Mouse (Mus musculus): ENCODE measurements at regions not wholly inside any gene's neighbourhood (a gene's known extent, or its start where the extent isn't known, plus 50 kb on each side); places are given as distances from the start of the nearest gene placed in this dataset.

- no peak for ATAC-seq (ENCODE audit: borderline replicate concordance, extremely low read depth, low FRiP score, low TSS enrichment)
These were observed 327.6 kb upstream of the 4931429L15Rik start for GRCm38 (mm10) chr9:46647238-46647922.

DNA sequence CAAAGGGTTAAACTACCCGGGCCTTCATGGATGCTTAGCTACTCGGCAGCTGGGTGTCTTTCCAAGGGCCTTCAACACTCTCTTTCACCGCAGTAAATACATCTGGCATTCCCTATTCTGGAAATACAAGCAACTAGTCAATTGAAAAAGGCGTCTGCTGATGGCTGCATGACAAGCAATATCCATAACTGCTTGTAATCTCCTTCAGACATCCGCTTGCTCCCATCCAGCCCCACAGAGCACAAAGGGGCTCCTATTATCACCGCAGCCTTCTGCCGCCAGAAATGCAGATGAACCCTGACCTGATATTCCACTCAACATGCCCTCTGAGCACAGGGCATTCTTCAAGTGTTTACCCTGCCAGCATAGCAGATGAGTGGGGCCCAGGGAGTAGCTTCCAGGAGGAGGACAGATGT lies 325.7 kb upstream of the 4931429L15Rik start:
- Histone ChIP-seq H3K9me3 (no peaks in the 10 kb centered on the region), H3K9ac (no peak overlapping the region), H3K27me3 (no peaks in the 10 kb centered on the region), H3K36me3 (no peaks in the 10 kb centered on the region), H3K4me1 (no peaks in the 10 kb centered on the region), H3K27ac (no peak overlapping the region), H3K4me2 (no peak overlapping the region), H3K4me3 (no peak overlapping the region)
- no peak for ATAC-seq (ENCODE audit: borderline replicate concordance, extremely low read depth, low FRiP score, low TSS enrichment)
- WGBS: 13% methylated on average over 7 of the region's 7 CpGs

More at GRCm38 (mm10) chr9:46647238-46647922, 327.6 kb upstream of the 4931429L15Rik start:
- Histone ChIP-seq H3K4me2 (no peak overlapping the region), H3K4me1 (no peaks in the 10 kb centered on the region), H3K27ac (no peak overlapping the region), H3K4me3 (no peak overlapping the region), H3K27me3 (no peaks in the 10 kb centered on the region), H3K36me3 (no peaks in the 10 kb centered on the region), H3K9me3 (no peaks in the 10 kb centered on the region), H3K9ac (no peak overlapping the region)
- 49% methylated on average over 9 of the region's 9 CpGs for WGBS

- Histone ChIP-seq H3K9ac (no peak overlapping the region), H3K4me1 (no peaks in the 10 kb centered on the region), H3K9me3 (no peaks in the 10 kb centered on the region), H3K4me2 (no peak overlapping the region), H3K27me3 (no peaks in the 10 kb centered on the region), H3K36me3 (no peaks in the 10 kb centered on the region), H3K4me3 (no peak overlapping the region), H3K27ac (no peak overlapping the region)
- no peak for ATAC-seq (ENCODE audit: borderline replicate concordance, extremely low read depth, low FRiP score, low TSS enrichment)
- WGBS: 60% methylated on average over 3 of the region's 3 CpGs
These were observed 323.8 kb upstream of the 4931429L15Rik start for GRCm38 (mm10) chr9:46643551-46643950.

- WGBS: 6% methylated on average over 9 of the region's 9 CpGs
- ATAC-seq (ENCODE audit: borderline replicate concordance, extremely low read depth, low FRiP score, low TSS enrichment): no peak
- H3K27me3 ChIP-seq: no peaks in the 10 kb centered on the region
- H3K9ac ChIP-seq: no peak overlapping the region
- H3K4me3 ChIP-seq: no peak overlapping the region
- no peaks in the 10 kb centered on the region for H3K9me3 ChIP-seq
- H3K27ac ChIP-seq: no peak overlapping the region
- no peaks in the 10 kb centered on the region for H3K36me3 ChIP-seq
- no peak overlapping the region for H3K4me2 ChIP-seq
- H3K4me1 ChIP-seq: no peaks in the 10 kb centered on the region
These were observed 322.9 kb upstream of the 4931429L15Rik start for GRCm38 (mm10) chr9:46642696-46643095.

GRCm38 (mm10) chr9:46636261-46637010 lies 316.6 kb upstream of the 4931429L15Rik start:
- no peak overlapping the region for H3K9ac ChIP-seq
- H3K4me2 ChIP-seq: no peak overlapping the region
- H3K9me3 ChIP-seq: no peaks in the 10 kb centered on the region
- H3K27ac ChIP-seq: no peak overlapping the region
- no peaks in the 10 kb centered on the region for H3K4me1 ChIP-seq
- H3K4me3 ChIP-seq: no peak overlapping the region
- WGBS: 58% methylated on average over 8 of the region's 8 CpGs
- no peaks in the 10 kb centered on the region for H3K27me3 ChIP-seq
- ATAC-seq (ENCODE audit: borderline replicate concordance, extremely low read depth, low FRiP score, low TSS enrichment): no peak
- H3K36me3 ChIP-seq: no peaks in the 10 kb centered on the region

DNA sequence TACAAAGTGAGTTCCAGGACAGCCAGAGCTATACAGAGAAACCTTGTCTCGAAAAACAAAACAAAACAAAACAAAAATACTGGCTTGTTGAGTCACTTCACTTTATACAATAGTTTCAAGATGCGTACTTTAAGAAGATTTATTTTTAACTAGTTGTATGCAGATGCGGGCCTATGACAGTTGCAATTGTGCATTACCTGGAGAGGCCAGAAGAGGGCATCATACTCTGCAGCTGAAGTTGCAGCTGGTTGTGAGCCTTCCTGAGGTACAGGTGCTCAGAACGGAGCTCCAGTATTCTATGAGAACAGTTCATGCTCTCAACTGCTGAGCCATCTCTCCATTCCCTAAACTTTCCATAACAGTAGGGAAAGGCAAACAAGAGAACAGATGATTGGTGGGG lies 314.2 kb upstream of the 4931429L15Rik start:
- Histone ChIP-seq H3K4me3 (no peak overlapping the region), H3K4me1 (no peaks in the 10 kb centered on the region), H3K9ac (no peak overlapping the region), H3K9me3 (no peaks in the 10 kb centered on the region), H3K36me3 (no peaks in the 10 kb centered on the region), H3K27me3 (no peaks in the 10 kb centered on the region), H3K27ac (no peak overlapping the region), H3K4me2 (no peak overlapping the region)
- WGBS: 71% methylated on average over 4 of the region's 4 CpGs
- ATAC-seq (ENCODE audit: borderline replicate concordance, extremely low read depth, low FRiP score, low TSS enrichment): no peak

DNA sequence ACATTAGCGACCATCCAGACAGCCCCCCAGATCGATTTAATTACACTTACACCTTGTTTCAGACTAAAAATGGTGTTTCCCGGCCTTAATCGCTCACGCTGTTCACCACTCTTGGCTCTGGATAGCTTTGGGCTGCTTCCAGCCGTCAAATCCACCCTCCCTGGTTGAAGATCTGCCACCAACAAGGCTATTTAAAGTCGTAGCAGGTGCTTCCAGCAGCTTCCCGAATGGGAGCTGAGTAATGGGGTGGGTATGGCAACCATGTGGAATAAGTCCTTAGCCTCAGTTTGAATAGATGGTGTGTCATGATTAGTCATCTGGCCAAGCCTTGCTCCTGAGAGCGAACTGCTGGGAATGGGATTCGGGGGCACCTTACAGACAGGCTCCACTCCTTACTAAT lies 312.8 kb upstream of the 4931429L15Rik start:
- H3K9me3 ChIP-seq: no peaks in the 10 kb centered on the region
- WGBS: 80% methylated on average over 10 of the region's 10 CpGs
- ATAC-seq (ENCODE audit: borderline replicate concordance, extremely low read depth, low FRiP score, low TSS enrichment): no peak

GRCm38 (mm10) chr9:46622255-46622654 lies 302.5 kb upstream of the 4931429L15Rik start:
- Histone ChIP-seq H3K9ac (no peak overlapping the region), H3K4me3 (no peak overlapping the region), H3K27me3 (no peaks in the 10 kb centered on the region), H3K4me2 (no peak overlapping the region), H3K4me1 (no peaks in the 10 kb centered on the region), H3K36me3 (no peaks in the 10 kb centered on the region), H3K9me3 (no peaks in the 10 kb centered on the region), H3K27ac (no peak overlapping the region)
- WGBS: 79% methylated on average over 2 of the region's 2 CpGs
- no peak for ATAC-seq (ENCODE audit: borderline replicate concordance, extremely low read depth, low FRiP score, low TSS enrichment)

More for the DNA sequence above, 312.8 kb upstream of the 4931429L15Rik start:
- no peaks in the 10 kb centered on the region for H3K27me3 ChIP-seq
- no peaks in the 10 kb centered on the region for H3K36me3 ChIP-seq
- H3K4me1 ChIP-seq: no peaks in the 10 kb centered on the region
- H3K4me3 ChIP-seq: no peak overlapping the region
- no peak overlapping the region for H3K9ac ChIP-seq
- H3K4me2 ChIP-seq: no peak overlapping the region
- no peak overlapping the region for H3K27ac ChIP-seq

DNA sequence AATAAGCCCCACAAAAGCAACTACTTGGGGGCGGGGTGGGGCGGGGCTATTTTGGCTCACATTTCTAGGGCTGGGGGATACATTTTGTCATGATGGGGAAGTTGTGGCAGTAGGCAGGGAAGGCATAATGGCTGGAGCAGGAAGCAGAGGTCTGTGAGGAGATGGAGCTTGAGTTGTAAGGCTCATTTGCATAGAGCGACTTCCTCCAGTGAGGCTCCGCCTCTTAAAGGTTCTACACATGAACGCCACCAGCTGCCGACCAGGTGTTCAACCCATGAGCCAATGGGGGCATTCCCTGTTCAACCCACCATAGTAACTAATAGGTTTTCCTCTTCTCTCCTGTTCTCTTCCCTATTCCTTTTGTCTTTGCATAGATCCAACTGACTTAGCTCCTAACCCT lies 302.1 kb upstream of the 4931429L15Rik start:
- H3K4me1 ChIP-seq: no peaks in the 10 kb centered on the region
- H3K27me3 ChIP-seq: no peaks in the 10 kb centered on the region
- no peak overlapping the region for H3K4me2 ChIP-seq
- no peak for ATAC-seq (ENCODE audit: borderline replicate concordance, extremely low read depth, low FRiP score, low TSS enrichment)
- H3K9ac ChIP-seq: no peak overlapping the region
- no peak overlapping the region for H3K27ac ChIP-seq
- no peaks in the 10 kb centered on the region for H3K36me3 ChIP-seq
- no peak overlapping the region for H3K4me3 ChIP-seq
- 85% methylated on average over 6 of the region's 6 CpGs for WGBS
- H3K9me3 ChIP-seq: no peaks in the 10 kb centered on the region

DNA sequence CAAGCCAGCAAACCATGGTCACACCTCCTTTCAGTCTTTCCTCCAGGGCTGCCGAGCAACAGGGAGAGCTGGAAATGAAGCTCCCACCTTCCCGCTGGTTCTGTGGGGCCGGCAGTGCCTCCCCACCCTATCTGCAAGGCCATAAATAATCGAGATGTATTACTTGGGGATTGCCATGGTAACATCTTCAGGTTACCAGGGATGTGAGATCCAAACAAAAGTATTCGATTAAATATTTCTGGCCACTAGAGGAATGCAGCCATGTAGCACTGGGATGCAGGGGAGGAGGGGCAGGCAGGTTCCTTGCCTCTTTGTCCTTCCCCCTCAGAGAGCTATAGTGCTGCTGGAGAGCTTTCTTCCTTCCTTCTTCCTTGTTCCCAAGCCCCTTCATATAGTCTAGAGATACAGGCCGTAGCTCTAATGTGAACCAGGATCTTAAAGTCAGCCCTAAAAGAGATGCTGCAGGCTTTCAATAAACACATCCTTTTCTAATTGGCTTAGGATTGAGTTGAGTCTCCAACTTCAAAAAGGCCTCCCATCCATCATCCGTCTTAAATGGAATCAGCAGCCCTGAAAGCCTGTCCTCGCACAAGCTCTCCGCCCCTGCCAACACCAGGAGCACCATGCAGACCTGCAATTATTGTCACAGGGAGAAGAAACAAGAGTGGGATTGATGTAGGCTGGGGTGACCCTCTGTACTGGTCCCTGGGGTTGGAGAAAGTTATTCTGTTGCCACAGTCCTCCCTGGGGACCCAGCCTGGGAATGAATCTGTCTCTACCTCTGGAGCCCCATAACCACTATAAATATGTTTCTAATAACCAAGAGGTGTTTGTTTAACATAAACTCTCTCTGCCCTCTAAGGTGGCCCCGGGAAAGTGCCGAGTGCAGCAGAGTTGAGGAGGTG lies 290.6 kb upstream of the 4931429L15Rik start:
- Histone ChIP-seq H3K36me3 (no peaks in the 10 kb centered on the region), H3K27me3 (no peaks in the 10 kb centered on the region), H3K4me1 (peaks cover 22% of the 10 kb centered on the region), H3K9me3 (no peaks in the 10 kb centered on the region), H3K27ac (no peak overlapping the region), H3K4me3 (no peak overlapping the region), H3K9ac (no peak overlapping the region), H3K4me2 (no peak overlapping the region)
- ATAC-seq (ENCODE audit: borderline replicate concordance, extremely low read depth, low FRiP score, low TSS enrichment): no peak
- WGBS: 13% methylated on average over 11 of the region's 11 CpGs

DNA sequence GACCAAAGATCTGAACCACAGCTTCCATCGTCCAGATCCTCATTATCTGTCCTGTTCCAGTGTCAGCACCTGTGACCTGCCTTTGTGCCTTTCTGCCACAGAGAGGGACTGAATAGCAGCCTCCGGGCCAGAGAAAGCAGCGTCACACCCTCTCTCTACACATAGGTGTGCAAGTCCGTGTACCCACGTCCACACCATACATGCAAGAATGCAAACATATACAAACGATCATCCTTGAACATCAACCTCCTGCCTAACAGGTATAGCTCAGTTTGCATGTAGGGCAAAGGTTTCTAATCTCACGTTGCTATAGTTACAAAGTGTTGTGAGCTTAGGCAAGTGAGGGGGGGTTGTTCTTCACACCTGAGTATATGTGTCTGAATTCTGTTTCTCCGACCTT lies 288.9 kb upstream of the 4931429L15Rik start:
- no peak for ATAC-seq (ENCODE audit: borderline replicate concordance, extremely low read depth, low FRiP score, low TSS enrichment)
- Histone ChIP-seq H3K4me2 (no peak overlapping the region), H3K4me1 (peaks cover 22% of the 10 kb centered on the region), H3K4me3 (no peak overlapping the region), H3K27ac (no peak overlapping the region), H3K9ac (no peak overlapping the region), H3K9me3 (no peaks in the 10 kb centered on the region), H3K27me3 (no peaks in the 10 kb centered on the region), H3K36me3 (no peaks in the 10 kb centered on the region)
- 66% methylated on average over 8 of the region's 8 CpGs for WGBS

DNA sequence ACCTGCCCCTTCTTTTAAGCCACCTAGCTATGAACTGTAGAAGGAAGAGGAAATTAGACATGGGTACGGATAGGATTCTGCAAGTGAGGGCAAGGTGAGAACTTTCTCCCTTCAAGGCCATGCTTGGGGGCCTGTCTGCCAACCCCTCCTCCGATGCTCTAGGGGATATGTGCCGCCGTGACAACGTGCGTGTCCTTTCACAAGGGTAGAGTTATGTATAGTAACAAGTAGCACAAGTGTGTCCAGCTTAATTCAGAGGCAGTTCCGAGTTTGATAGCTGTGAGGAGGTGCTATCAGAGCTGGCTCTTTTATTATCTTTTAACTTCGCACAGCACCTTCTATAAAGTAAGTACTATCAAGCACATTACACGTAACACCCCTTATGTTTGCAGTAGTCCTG lies 281.0 kb upstream of the 4931429L15Rik start:
- Histone ChIP-seq H3K27ac (no peak overlapping the region), H3K4me1 (peaks cover 12% of the 10 kb centered on the region; the same call in 1 of the 2 replicates), H3K4me2 (no peak overlapping the region), H3K36me3 (no peaks in the 10 kb centered on the region), H3K27me3 (no peaks in the 10 kb centered on the region), H3K9ac (no peak overlapping the region), H3K9me3 (no peaks in the 10 kb centered on the region), H3K4me3 (no peak overlapping the region)
- WGBS: 72% methylated on average over 9 of the region's 9 CpGs
- ATAC-seq (ENCODE audit: borderline replicate concordance, extremely low read depth, low FRiP score, low TSS enrichment): no peak

All from lung, embryonic 15.5 days (tissue).